Mouse (Mus musculus): ENCODE measurements at regions not wholly inside any gene's neighbourhood (a gene's known extent, or its start where the extent isn't known, plus 50 kb on each side); places are given as distances from the start of the nearest gene placed in this dataset.

DNA sequence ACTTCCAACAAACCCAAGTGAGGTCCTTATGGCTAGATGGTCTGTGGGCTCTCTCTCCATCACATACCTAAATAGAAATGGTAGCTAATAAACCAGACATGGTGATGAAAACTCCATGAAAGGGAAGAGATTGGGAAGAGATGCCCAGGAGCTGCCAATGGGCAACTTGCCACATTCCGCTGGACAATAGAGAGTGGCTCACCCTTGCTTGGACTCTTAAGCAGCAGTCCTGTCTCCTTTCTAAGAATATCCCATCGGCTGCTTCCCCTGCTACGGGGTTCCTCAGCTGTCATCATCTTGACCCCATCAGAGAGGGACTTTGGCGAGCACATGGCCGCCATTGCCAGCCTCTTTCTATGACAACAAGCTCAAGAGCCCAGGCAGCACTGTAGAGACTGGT, 193.4 kb upstream of the Spred2 start:
- TF ChIP-seq CTCF (IDR thresholded peaks at IDR 0.05; ENCODE audit: extremely low read depth, insufficient read depth, low read length) (no peak), POLR2A (IDR thresholded peaks at IDR 0.05; ENCODE audit: extremely low read depth, insufficient read depth, low read length) (no peak)

Data from cortical plate, adult 2 months (tissue).